Mouse (Mus musculus) kidney, adult 2 months (tissue): Measurements from ENCODE around the gene Zfp84. TPM values are rescaled to one million over a fixed set of nuclear protein-coding genes. Genes with fewer than 3 reads are reported as not detected.

Experiments
- DNase-seq: peaks from one replicate; pipeline ENCODE4 v3.0.0; 2021
- H3K27ac ChIP-seq: fragments of 200-500 bp; 2 replicates; pipeline ENCODE4 v1.5.1; 2012; ENCODE audit warnings: low read depth, low read length, control low read depth, inconsistent platforms; ENCODE audit not compliant: insufficient read depth
- H3K27me3 ChIP-seq: fragments of 200-500 bp; replicated peaks from 2 replicates; pipeline ENCODE4 v1.6.1; 2012; ENCODE audit warnings: mild to moderate bottlenecking, moderate library complexity, low read length, inconsistent platforms; ENCODE audit not compliant: control insufficient read depth, insufficient read depth
- H3K36me3 ChIP-seq: fragments of 200-500 bp; 2 replicates; pipeline ENCODE4 v1.6.1; 2012; ENCODE audit warnings: mild to moderate bottlenecking, moderate library complexity, low read length, inconsistent platforms; ENCODE audit not compliant: control insufficient read depth, insufficient read depth
- H3K4me1 ChIP-seq: fragments of 200-500 bp; 2 replicates; pipeline ENCODE4 v1.6.1; 2011; ENCODE audit warnings: low read length; ENCODE audit not compliant: control insufficient read depth, insufficient read depth
- H3K4me3 ChIP-seq: fragments of 200-500 bp; 2 replicates; pipeline ENCODE4 v1.5.1; 2011; ENCODE audit warnings: mild to moderate bottlenecking, low read depth, low read length, control low read depth; ENCODE audit not compliant: insufficient read depth
- CTCF ChIP-seq: fragments of 200-500 bp; conservative IDR thresholded peaks from 2 replicates; pipeline ENCODE4 v1.5.1; 2011; ENCODE audit warnings: low read depth, mild to moderate bottlenecking, control low read depth, low read length, moderate library complexity, mixed read lengths; ENCODE audit not compliant: insufficient read depth, insufficient read length
- POLR2A ChIP-seq: fragments of 200-500 bp; IDR thresholded peaks from one replicate; pipeline ENCODE4 v1.6.1; 2011; ENCODE audit warnings: low read depth, low read length, control low read depth
- WGBS: fragments of 180-500 bp; shearing (Covaris S2); methylation state at CpG from one replicate; pipeline ENCODE4 v1.1.7; 2018; 5-methylcytosine and 5-hydroxymethylcytosine counted together
- polyA plus RNA-seq: library from polyadenylated mRNA; depleted of rRNA; stranded (reverse); fragments of >200 nt; gene quantifications from 2 replicates; pipeline ENCODE4 v1.2.3, GENCODE M21; 2012

The Zfp84 gene
- polyA plus RNA-seq, 1 experiment = 5.7 TPM

DNA sequence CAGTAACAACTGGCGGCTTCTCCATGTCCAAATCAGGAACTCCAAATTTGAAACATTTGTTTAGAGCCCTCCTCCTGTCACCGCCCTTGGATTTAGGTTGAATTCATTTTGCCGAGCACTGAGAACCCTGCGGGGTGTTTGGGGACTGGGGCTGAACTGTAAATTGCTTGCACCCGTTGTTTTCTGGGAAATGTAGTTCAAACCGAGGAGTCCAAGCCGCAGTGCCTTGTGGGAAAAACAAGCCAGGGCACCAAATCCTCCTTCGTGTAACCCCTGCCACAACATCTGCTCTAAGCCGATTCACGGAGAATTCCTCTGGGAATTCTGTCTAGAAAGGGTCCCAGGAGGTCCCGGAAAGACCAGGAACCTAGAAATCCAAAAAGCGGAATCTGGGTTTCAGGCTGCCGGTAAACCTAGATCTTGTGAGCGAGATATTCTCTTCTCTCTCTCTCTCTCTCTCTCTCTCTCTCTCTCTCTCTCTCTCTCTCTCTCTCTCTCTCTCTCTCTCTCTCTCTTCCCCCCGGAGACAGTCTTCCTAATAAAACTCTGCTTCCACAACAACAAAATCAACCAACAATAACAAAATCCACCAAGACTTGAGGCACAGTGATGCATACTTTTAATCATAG, 1.2 kb upstream of the Zfp84 start:
- H3K4me3 ChIP-seq = peak overlapping the region; percentile 45
- H3K36me3 ChIP-seq = no peaks in the 10 kb centered on the region
- H3K27me3 ChIP-seq = no peaks in the 10 kb centered on the region
- H3K4me1 ChIP-seq = peaks cover 17% of the 10 kb centered on the region; the same call in 1 of the 2 replicates
- WGBS = 0% methylated on average over 14 of the region's 15 CpGs
- peak; percentile 94 for DNase-seq
- H3K27ac ChIP-seq = peak overlapping the region; percentile 65; the same call in 1 of the 2 replicates
- TF ChIP-seq CTCF = no peak
- TF ChIP-seq POLR2A = no peak

DNA sequence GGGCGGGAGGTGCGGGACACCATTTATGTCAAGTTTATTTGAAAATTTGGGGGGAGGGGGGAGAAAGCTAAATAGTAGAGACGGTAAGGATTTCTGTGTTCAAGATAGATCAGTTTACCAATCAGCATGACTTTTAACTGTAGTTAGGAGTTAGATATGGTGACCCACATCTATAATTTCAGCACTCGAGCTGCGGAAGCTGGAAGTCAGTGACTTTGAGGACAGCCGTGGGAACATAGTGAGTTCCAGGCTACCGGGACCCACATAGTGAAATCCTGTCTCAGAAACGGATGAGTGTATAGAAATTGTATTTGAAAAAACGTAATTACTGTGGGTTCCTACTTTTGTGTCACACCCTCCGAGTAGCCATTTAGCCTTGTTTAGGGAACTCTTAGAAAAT, 628 bp downstream of the Zfp84 start:
- H3K27ac ChIP-seq = peak overlapping the region; percentile 90
- H3K4me1 ChIP-seq = peaks cover 19% of the 10 kb centered on the region; the same call in 1 of the 2 replicates
- DNase-seq = no peak
- TF ChIP-seq POLR2A = no peak
- no peak for TF ChIP-seq CTCF
- H3K36me3 ChIP-seq = no peaks in the 10 kb centered on the region
- H3K4me3 ChIP-seq = peak overlapping the region; percentile 84
- 3% methylated on average over 10 of the region's 10 CpGs for WGBS
- no peaks in the 10 kb centered on the region for H3K27me3 ChIP-seq

DNA sequence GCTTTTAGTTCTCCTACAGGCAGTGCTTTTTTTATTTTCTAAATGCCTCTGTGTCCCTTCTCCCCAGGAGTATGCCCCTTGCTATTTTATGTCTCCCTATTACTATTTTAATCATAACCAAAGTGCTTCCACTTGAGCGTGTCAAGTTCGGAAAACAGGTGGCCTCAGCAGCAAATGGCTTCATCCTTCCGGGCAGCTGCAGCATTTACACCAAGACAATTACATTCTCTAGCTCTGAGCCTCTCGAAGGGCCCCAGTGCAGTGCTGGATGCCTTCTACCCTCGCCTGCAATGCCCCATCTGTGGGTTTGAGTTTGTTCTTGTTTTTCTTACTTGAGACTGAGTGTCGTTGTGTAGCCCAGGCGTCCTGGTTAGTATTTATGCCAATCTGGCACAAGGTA, 5.2 kb downstream of the Zfp84 start:
- peaks cover 13% of the 10 kb centered on the region for H3K36me3 ChIP-seq
- 66% methylated on average over 7 of the region's 7 CpGs for WGBS
- no peak overlapping the region for H3K4me3 ChIP-seq
- no peaks in the 10 kb centered on the region for H3K27me3 ChIP-seq
- peak overlapping the region; percentile 88; the same call in 1 of the 2 replicates for H3K27ac ChIP-seq
- peaks cover 22% of the 10 kb centered on the region; the same call in 1 of the 2 replicates for H3K4me1 ChIP-seq
- TF ChIP-seq CTCF (no peak), POLR2A (no peak)
- no peak for DNase-seq

DNA sequence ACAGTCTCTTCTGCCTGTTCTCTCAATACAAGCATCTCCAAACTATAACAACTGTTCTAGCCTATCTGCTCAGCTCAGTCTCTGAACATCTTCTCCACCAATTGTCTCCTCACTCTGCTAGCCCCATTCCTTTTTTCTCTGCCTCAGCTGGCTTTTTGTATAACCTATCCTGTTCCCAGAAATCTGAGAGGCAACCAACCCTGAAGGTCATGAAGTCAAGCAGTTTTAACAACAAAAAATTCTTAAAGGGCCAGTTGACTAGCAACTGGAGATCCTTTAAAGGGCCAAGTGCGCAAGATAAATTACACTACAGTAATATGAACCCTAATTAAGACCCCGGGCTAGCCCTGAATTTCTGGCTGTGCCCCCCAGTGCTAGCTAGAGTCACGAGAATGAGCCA, 6.0 kb downstream of the Zfp84 start:
- DNase-seq = peak; percentile 59
- Histone ChIP-seq H3K27ac (peak overlapping the region; percentile 88), H3K27me3 (no peaks in the 10 kb centered on the region), H3K4me3 (no peak overlapping the region), H3K4me1 (peaks cover 19% of the 10 kb centered on the region; the same call in 1 of the 2 replicates), H3K36me3 (peaks cover 13% of the 10 kb centered on the region)
- no peak for TF ChIP-seq CTCF
- TF ChIP-seq POLR2A = no peak
- WGBS = 49% methylated on average over 3 of the region's 3 CpGs

DNA sequence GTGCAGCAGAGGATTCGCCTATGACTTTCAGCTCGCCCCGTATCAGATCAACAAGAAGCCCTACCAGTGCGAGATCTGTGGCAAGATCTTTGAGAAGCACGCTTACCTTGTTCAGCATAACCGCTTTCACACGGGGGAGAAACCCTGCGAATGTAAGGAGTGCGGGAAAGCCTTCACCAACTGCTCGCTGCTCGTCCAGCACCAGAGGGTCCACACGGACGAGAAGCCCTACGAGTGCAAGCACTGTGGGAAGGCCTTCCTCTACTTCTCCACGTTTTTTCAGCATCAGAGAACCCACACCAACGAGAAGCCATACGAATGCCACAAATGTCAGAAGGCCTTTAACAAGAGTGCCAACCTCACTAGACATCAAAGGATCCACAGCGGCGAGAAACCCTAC, 8.2 kb downstream of the Zfp84 start:
- TF ChIP-seq CTCF (no peak), POLR2A (no peak)
- H3K27me3 ChIP-seq = no peaks in the 10 kb centered on the region
- DNase-seq = no peak
- WGBS = 96% methylated on average over 19 of the region's 19 CpGs
- no peak overlapping the region for H3K27ac ChIP-seq
- H3K4me3 ChIP-seq = no peak overlapping the region
- peaks cover 10% of the 10 kb centered on the region; the same call in 1 of the 2 replicates for H3K4me1 ChIP-seq
- peaks cover 13% of the 10 kb centered on the region for H3K36me3 ChIP-seq

DNA sequence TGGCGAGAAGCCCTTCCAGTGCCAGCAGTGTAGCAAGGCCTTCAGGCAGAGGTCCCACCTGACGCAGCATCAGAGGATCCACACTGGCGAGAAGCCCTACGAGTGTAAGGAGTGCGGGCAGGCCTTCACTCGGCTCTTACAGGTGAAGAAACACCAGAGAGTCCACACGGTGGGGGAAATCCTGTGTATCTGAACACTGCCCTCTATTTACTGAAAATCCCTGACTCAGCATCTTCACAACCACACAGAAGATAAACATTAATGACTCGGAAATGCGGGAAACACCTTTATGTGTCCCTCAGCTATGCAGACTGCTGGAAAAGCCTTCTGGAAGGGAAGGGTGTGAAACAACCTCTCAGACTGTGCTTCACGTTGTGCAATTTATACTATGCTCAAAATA, 9.0 kb downstream of the Zfp84 start:
- Histone ChIP-seq H3K4me3 (no peak overlapping the region), H3K4me1 (peaks cover 10% of the 10 kb centered on the region; the same call in 1 of the 2 replicates), H3K36me3 (peaks cover 13% of the 10 kb centered on the region), H3K27ac (no peak overlapping the region), H3K27me3 (no peaks in the 10 kb centered on the region)
- DNase-seq = no peak
- 82% methylated on average over 10 of the region's 10 CpGs for WGBS
- no peak for TF ChIP-seq POLR2A
- TF ChIP-seq CTCF = no peak

DNA sequence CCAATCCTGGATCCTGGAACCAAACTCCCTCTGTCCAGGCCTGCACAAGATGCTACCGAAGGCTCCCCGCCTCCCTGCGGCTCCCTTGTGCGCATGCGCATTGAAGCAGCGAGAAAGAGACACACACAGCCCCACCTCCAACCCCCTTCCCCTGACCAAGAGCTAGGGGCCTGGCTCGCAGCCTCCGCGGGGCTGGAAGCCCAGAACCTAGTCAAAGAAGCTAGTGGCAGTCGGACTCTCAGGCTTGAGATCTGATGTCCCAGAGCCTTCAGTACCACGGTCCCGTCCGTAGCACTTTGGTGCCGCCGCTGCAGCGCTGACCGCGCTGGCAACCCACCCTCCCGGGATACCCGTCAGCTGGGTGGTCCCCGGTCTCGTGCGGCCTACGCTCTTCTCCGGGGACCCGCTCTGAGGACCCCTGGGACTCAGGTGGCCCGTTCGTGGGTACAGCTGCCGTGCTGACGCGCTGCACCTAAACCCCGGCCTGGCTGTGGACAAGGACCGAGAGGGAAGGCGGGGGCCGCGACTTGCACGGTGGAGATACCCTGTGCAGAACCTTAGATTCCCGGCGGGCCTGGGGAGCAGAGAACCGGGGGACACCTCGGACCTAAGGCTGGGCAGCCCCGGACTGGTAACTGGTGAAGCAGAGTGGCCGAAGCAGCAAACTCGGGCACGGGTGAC, 15.7 kb downstream of the Zfp84 start, which contains the start of gene Zfp30:
Gene Zfp30, plus strand, starts transcription at position 128 of the 681 bp plus-strand sequence.
- Histone ChIP-seq H3K4me3 (peak within 1 kb of the TSS; percentile 76), H3K27ac (peak within 1 kb of the TSS; percentile 81), H3K4me1 (peaks cover 5% of the 10 kb centered on the region; the same call in 1 of the 2 replicates), H3K36me3 (no peaks in the 10 kb centered on the region), H3K27me3 (no peaks in the 10 kb centered on the region)
- DNase-seq = peak; percentile 90
- TF ChIP-seq CTCF (no peak), POLR2A (peak; percentile 45)
- WGBS = 1% methylated on average over 45 of the region's 45 CpGs
